Mouse (Mus musculus): Measurements from ENCODE around the gene Slc4a1.

- TF ChIP-seq CTCF (IDR thresholded peaks at IDR 0.05) (no peak), POLR2A (IDR thresholded peaks at IDR 0.05; ENCODE audit: insufficient read depth, low read depth, low read length) (no peak)
These were observed 28.6 kb upstream of the Slc4a1 start for GRCm38 (mm10) chr11:102394421-102395124.

Measured in heart, adult 2 months (tissue).